Mouse (Mus musculus): ENCODE data around the gene Nrxn3. TPM values are rescaled to one million over a fixed set of nuclear protein-coding genes. Genes with fewer than 3 reads are reported as not detected.

Gene Nrxn3
- polyA plus RNA-seq, 1 experiment from 2014 or later = 3.5 TPM

DNA sequence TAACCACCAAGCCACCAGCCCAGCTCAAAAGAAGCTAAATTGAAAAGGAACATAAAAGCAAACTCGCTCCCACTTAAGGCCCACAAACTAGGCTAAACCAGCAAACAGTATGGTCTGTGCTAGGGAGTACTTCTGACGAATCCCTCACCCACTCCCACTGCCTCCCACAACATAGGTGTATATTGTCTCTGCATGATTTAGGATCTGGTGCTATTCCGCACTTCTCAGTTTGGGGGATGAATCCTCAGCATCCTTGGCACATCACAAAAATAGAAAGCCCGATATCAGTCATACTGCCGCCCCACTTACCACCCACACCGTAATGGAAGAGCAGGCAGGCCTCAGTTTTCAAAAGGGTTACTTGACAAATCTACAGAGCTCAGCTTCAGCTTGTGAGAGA lies 1072.1 kb downstream of the Nrxn3 start:
- H3K27me3 ChIP-seq (ENCODE audit: control insufficient read depth, insufficient read depth, low read length) = no peaks in the 10 kb centered on the region
- ATAC-seq (replicated peaks; ENCODE audit: insufficient number of reproducible peaks, low FRiP score, low TSS enrichment, low read depth) (no peak), DNase-seq (ENCODE audit: low spot score) (no peak)
- 92% methylated on average over 6 of the region's 6 CpGs for WGBS
- H3K27ac ChIP-seq (replicated peaks; ENCODE audit: low read depth, low read length) = no peak overlapping the region
- no peaks in the 10 kb centered on the region for H3K4me1 ChIP-seq (ENCODE audit: control insufficient read depth, insufficient read depth, low read length)
- H3K9ac ChIP-seq (replicated peaks; ENCODE audit: low read length) = no peak overlapping the region
- no peaks in the 10 kb centered on the region for H3K9me3 ChIP-seq (replicated peaks; ENCODE audit: control insufficient read depth, low read length)
- no peak overlapping the region for H3K4me2 ChIP-seq (ENCODE audit: low read depth, low read length)
- no peak overlapping the region for H3K4me3 ChIP-seq (ENCODE audit: low read depth, low read length)
- H3K36me3 ChIP-seq (replicated peaks; ENCODE audit: control insufficient read depth, insufficient read depth, low read depth, low read length) = no peaks in the 10 kb centered on the region

- Histone ChIP-seq H3K27me3 (ENCODE audit: control insufficient read depth, insufficient read depth, low read length) (peaks cover under 1% of the 10 kb centered on the region; the same call in 1 of the 2 replicates), H3K4me1 (ENCODE audit: control insufficient read depth, insufficient read depth, low read length) (no peaks in the 10 kb centered on the region), H3K4me3 (ENCODE audit: low read depth, low read length) (no peak overlapping the region), H3K4me2 (ENCODE audit: low read depth, low read length) (no peak overlapping the region), H3K27ac (replicated peaks; ENCODE audit: low read depth, low read length) (no peak overlapping the region), H3K9ac (replicated peaks; ENCODE audit: low read length) (no peak overlapping the region), H3K9me3 (replicated peaks; ENCODE audit: control insufficient read depth, low read length) (no peaks in the 10 kb centered on the region), H3K36me3 (replicated peaks; ENCODE audit: control insufficient read depth, insufficient read depth, low read depth, low read length) (no peaks in the 10 kb centered on the region)
- 72% methylated on average over 3 of the region's 3 CpGs for WGBS
- DNase-seq (ENCODE audit: low spot score) (peak; percentile 49), ATAC-seq (replicated peaks; ENCODE audit: insufficient number of reproducible peaks, low FRiP score, low TSS enrichment, low read depth) (no peak)
Observed at GRCm38 (mm10) chr12:89808217-89808616, 1085.5 kb downstream of the Nrxn3 start.

DNA sequence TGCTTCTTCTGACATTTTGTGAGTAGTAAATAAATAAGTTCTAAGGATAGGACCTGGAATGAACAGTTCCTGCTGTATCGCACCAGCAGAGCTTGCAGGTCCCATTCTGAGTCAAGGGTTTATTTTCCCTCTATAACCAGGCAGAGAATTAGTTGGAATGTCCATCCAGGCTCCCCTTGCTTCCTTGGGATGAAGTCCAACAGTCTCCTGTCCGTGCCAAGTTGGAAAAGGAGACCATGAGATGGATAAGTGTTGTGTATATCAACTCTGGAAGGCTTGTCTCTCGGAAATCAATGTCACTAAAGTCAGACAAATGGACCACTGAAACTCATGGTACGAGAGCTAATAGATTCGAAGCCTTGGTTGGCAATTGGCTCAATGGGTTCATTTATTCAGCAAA lies 1087.5 kb downstream of the Nrxn3 start:
- H3K27ac ChIP-seq (replicated peaks; ENCODE audit: low read depth, low read length) = no peak overlapping the region
- H3K4me3 ChIP-seq (ENCODE audit: low read depth, low read length) = no peak overlapping the region
- H3K4me2 ChIP-seq (ENCODE audit: low read depth, low read length) = no peak overlapping the region
- H3K4me1 ChIP-seq (ENCODE audit: control insufficient read depth, insufficient read depth, low read length) = no peaks in the 10 kb centered on the region
- no peaks in the 10 kb centered on the region for H3K9me3 ChIP-seq (replicated peaks; ENCODE audit: control insufficient read depth, low read length)
- no peak overlapping the region for H3K9ac ChIP-seq (replicated peaks; ENCODE audit: low read length)
- H3K27me3 ChIP-seq (ENCODE audit: control insufficient read depth, insufficient read depth, low read length) = peaks cover 3% of the 10 kb centered on the region; the same call in 1 of the 2 replicates
- 87% methylated on average over 5 of the region's 5 CpGs for WGBS
- no peaks in the 10 kb centered on the region for H3K36me3 ChIP-seq (replicated peaks; ENCODE audit: control insufficient read depth, insufficient read depth, low read depth, low read length)
- no peak for ATAC-seq (replicated peaks; ENCODE audit: insufficient number of reproducible peaks, low FRiP score, low TSS enrichment, low read depth)
- no peak for DNase-seq (ENCODE audit: low spot score)

DNA sequence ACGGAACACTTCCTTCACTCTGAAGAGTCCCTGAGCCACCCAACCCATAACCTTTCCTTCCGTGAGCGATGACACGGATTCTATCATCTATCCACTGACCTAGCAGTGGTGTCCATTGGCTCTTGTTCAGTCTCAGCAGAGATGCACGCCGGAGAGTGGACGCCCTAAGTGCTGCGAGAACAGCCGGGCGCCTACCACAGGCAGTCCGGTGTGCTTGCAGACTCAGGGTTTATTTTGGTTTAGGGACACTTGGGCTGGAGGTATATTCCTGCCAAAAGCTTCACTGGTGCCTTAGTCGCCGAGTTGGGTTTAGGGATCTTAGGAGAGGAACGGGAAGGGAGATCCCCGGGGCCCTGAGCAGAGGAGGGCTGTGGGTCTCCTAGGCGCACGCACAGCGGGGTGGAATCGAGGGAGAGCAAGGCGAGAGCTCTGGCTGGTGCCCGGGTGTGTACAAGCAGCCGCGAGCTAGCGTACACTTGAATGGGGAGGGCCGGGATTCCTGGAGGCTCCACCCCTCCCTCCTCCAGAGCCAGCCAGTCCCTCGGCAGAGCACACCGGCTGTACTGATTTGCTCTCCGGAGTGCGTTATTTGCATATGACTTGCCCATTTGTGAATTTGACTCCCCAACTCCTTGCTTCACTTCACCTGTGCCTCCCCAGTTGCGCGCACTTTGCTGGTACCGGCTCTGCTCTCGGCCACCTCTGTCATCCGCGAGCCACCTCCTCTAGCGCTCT lies 1089.3 kb downstream of the Nrxn3 start:
- Histone ChIP-seq H3K4me3 (ENCODE audit: low read depth, low read length) (peak overlapping the region; percentile 38), H3K9ac (replicated peaks; ENCODE audit: low read length) (peak overlapping the region; percentile 44; the same call in 1 of the 2 replicates), H3K27me3 (ENCODE audit: control insufficient read depth, insufficient read depth, low read length) (peaks cover 3% of the 10 kb centered on the region; the same call in 1 of the 2 replicates), H3K4me2 (ENCODE audit: low read depth, low read length) (peak overlapping the region; percentile 57), H3K36me3 (replicated peaks; ENCODE audit: control insufficient read depth, insufficient read depth, low read depth, low read length) (no peaks in the 10 kb centered on the region), H3K27ac (replicated peaks; ENCODE audit: low read depth, low read length) (no peak overlapping the region), H3K9me3 (replicated peaks; ENCODE audit: control insufficient read depth, low read length) (no peaks in the 10 kb centered on the region), H3K4me1 (ENCODE audit: control insufficient read depth, insufficient read depth, low read length) (no peaks in the 10 kb centered on the region)
- DNase-seq (ENCODE audit: low spot score) = peak; percentile 92
- under 1% methylated on average over 35 of the region's 36 CpGs for WGBS
- ATAC-seq (replicated peaks; ENCODE audit: insufficient number of reproducible peaks, low FRiP score, low TSS enrichment, low read depth) = peak; percentile 99

DNA sequence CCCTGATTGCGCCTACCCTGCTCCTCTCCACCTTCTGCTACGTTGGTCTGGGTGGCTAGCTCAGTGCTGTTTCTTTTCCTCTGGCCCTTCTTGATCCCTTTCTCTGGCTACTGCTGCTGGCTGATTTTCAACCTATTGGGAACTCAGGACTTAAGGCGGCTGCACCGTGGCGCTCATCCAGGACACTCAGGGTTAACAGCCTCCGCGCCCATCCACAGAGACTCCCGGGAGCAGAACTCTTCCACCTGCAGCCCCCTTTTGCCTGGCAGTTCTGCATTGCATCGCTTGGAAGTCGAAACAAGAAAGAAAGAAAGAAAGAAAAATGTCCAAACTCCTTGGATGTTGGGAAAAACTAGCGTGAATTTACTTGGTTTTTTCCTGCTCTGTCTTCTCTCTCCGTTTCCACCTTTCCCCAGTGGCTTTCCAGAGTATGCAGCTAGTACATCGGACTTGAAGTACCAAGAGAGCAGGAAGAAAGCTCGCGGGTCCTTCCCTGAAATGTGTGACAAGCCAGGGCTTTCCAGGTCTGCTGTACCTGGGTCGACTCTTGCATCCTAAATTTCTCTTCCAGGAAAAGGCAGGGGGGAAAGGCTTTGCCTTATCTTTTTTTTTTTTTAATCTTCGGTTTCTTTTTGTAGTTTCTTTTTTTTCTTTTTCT lies 1090.0 kb downstream of the Nrxn3 start:
- Histone ChIP-seq H3K4me1 (ENCODE audit: control insufficient read depth, insufficient read depth, low read length) (no peaks in the 10 kb centered on the region), H3K27ac (replicated peaks; ENCODE audit: low read depth, low read length) (no peak overlapping the region), H3K36me3 (replicated peaks; ENCODE audit: control insufficient read depth, insufficient read depth, low read depth, low read length) (no peaks in the 10 kb centered on the region), H3K9ac (replicated peaks; ENCODE audit: low read length) (peak overlapping the region; percentile 44), H3K27me3 (ENCODE audit: control insufficient read depth, insufficient read depth, low read length) (peaks cover 3% of the 10 kb centered on the region; the same call in 1 of the 2 replicates), H3K9me3 (replicated peaks; ENCODE audit: control insufficient read depth, low read length) (no peaks in the 10 kb centered on the region), H3K4me2 (ENCODE audit: low read depth, low read length) (peak overlapping the region; percentile 57), H3K4me3 (ENCODE audit: low read depth, low read length) (peak overlapping the region; percentile 38)
- under 1% methylated on average over 17 of the region's 17 CpGs for WGBS
- ATAC-seq (replicated peaks; ENCODE audit: insufficient number of reproducible peaks, low FRiP score, low TSS enrichment, low read depth) (no peak; the same call in 1 of the 2 replicates), DNase-seq (ENCODE audit: low spot score) (peak; percentile 53)

DNA sequence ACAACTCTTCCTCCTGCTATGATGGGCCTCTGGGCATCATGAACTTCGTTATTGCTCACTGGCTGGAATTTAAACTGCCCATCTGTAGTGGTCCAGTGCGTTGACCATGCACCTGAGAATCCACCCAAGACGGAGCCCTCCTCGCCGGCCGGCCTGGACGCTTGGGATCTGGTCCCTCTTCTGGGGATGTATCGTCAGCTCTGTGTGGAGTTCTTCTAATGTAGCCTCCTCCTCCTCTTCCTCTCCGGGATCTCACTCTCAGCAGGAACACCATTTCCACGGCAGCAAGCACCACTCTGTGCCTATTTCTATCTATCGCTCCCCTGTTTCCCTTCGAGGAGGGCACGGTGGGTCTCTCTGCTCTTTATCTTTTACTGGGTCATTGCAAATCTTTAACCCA lies 1090.6 kb downstream of the Nrxn3 start:
- Histone ChIP-seq H3K9me3 (replicated peaks; ENCODE audit: control insufficient read depth, low read length) (no peaks in the 10 kb centered on the region), H3K27me3 (ENCODE audit: control insufficient read depth, insufficient read depth, low read length) (peaks cover 3% of the 10 kb centered on the region; the same call in 1 of the 2 replicates), H3K9ac (replicated peaks; ENCODE audit: low read length) (no peak overlapping the region), H3K4me1 (ENCODE audit: control insufficient read depth, insufficient read depth, low read length) (no peaks in the 10 kb centered on the region), H3K4me2 (ENCODE audit: low read depth, low read length) (peak overlapping the region; percentile 32), H3K4me3 (ENCODE audit: low read depth, low read length) (peak overlapping the region; percentile 17; the same call in 1 of the 2 replicates), H3K36me3 (replicated peaks; ENCODE audit: control insufficient read depth, insufficient read depth, low read depth, low read length) (no peaks in the 10 kb centered on the region), H3K27ac (replicated peaks; ENCODE audit: low read depth, low read length) (no peak overlapping the region)
- no peak for ATAC-seq (replicated peaks; ENCODE audit: insufficient number of reproducible peaks, low FRiP score, low TSS enrichment, low read depth)
- DNase-seq (ENCODE audit: low spot score) = no peak
- WGBS = 7% methylated on average over 13 of the region's 13 CpGs

DNA sequence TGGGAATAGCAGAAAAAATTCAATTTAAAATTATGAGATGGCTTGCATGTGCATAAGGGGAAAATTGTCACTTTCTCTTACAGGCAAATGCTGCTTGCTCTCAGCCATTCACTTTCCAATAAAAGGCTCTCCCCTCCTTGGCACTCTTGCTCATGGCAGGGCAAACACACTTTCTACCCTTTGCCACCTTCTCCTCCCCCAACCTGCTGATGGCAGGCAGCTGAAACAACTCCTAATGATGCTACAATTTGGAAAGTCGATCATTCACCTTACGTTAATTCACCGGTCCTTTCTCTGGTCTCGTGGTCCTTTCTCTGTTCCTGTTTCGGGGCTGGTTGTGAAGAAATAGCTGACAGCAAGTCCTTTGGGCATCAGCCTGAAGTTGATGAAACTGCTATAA lies 1091.0 kb downstream of the Nrxn3 start:
- DNase-seq (ENCODE audit: low spot score) (no peak), ATAC-seq (replicated peaks; ENCODE audit: insufficient number of reproducible peaks, low FRiP score, low TSS enrichment, low read depth) (no peak)
- no peak overlapping the region for H3K9ac ChIP-seq (replicated peaks; ENCODE audit: low read length)
- peaks cover 3% of the 10 kb centered on the region; the same call in 1 of the 2 replicates for H3K27me3 ChIP-seq (ENCODE audit: control insufficient read depth, insufficient read depth, low read length)
- H3K9me3 ChIP-seq (replicated peaks; ENCODE audit: control insufficient read depth, low read length) = no peaks in the 10 kb centered on the region
- 59% methylated on average over 5 of the region's 5 CpGs for WGBS
- H3K4me1 ChIP-seq (ENCODE audit: control insufficient read depth, insufficient read depth, low read length) = no peaks in the 10 kb centered on the region
- H3K4me2 ChIP-seq (ENCODE audit: low read depth, low read length) = peak overlapping the region; percentile 10; the same call in 1 of the 2 replicates
- H3K27ac ChIP-seq (replicated peaks; ENCODE audit: low read depth, low read length) = no peak overlapping the region
- H3K4me3 ChIP-seq (ENCODE audit: low read depth, low read length) = no peak overlapping the region; the same call in 1 of the 2 replicates
- H3K36me3 ChIP-seq (replicated peaks; ENCODE audit: control insufficient read depth, insufficient read depth, low read depth, low read length) = no peaks in the 10 kb centered on the region

GRCm38 (mm10) chr12:89814536-89814935 lies 1091.9 kb downstream of the Nrxn3 start:
- no peak overlapping the region for H3K9ac ChIP-seq (replicated peaks; ENCODE audit: low read length)
- no peak overlapping the region for H3K4me2 ChIP-seq (ENCODE audit: low read depth, low read length)
- DNase-seq (ENCODE audit: low spot score) (peak; percentile 69), ATAC-seq (replicated peaks; ENCODE audit: insufficient number of reproducible peaks, low FRiP score, low TSS enrichment, low read depth) (no peak)
- H3K36me3 ChIP-seq (replicated peaks; ENCODE audit: control insufficient read depth, insufficient read depth, low read depth, low read length) = no peaks in the 10 kb centered on the region
- H3K4me3 ChIP-seq (ENCODE audit: low read depth, low read length) = no peak overlapping the region
- no peaks in the 10 kb centered on the region for H3K9me3 ChIP-seq (replicated peaks; ENCODE audit: control insufficient read depth, low read length)
- H3K27ac ChIP-seq (replicated peaks; ENCODE audit: low read depth, low read length) = no peak overlapping the region
- peaks cover 3% of the 10 kb centered on the region; the same call in 1 of the 2 replicates for H3K27me3 ChIP-seq (ENCODE audit: control insufficient read depth, insufficient read depth, low read length)
- 20% methylated on average over 4 of the region's 4 CpGs for WGBS
- no peaks in the 10 kb centered on the region for H3K4me1 ChIP-seq (ENCODE audit: control insufficient read depth, insufficient read depth, low read length)
